Mouse (Mus musculus) heart, adult 11 months (tissue): ENCODE measurements around the gene Tnrc6b.
"Not testable (repeated sequence)": the region's sequence is repeated elsewhere in the genome, so short reads cannot be mapped to it uniquely, and the experiment has no call there.

Experiments used
- DNase-seq: peaks from one replicate; pipeline ENCODE4 v3.0.0; 2022

The Tnrc6b gene

DNA sequence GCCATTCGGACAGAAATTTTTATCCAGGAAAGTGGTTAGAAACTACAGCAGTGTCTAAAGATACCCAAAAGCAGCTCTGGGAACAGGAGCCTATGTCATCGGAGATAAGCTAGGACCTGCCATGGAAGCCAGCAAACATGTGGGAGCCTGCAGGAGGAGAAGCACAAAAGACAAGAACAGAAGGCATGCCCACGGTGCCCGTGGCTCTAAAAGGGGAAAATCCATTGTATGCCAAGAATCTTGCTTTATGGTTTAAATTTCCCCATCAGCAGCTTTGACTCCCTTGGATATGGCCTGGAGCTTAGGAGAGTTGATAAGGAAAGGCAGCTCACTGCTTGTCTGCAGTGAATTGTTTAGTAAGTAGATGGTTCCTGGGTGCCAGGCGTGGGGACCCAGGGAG, 8.2 kb upstream of the Tnrc6b start:
- no peak for DNase-seq

- no peak for DNase-seq
Observed at GRCm38 (mm10) chr15:80703495-80703894, 7.6 kb upstream of the Tnrc6b start.

- DNase-seq: peak; percentile 95
Observed at GRCm38 (mm10) chr15:80704267-80704666, 6.8 kb upstream of the Tnrc6b start.

DNA sequence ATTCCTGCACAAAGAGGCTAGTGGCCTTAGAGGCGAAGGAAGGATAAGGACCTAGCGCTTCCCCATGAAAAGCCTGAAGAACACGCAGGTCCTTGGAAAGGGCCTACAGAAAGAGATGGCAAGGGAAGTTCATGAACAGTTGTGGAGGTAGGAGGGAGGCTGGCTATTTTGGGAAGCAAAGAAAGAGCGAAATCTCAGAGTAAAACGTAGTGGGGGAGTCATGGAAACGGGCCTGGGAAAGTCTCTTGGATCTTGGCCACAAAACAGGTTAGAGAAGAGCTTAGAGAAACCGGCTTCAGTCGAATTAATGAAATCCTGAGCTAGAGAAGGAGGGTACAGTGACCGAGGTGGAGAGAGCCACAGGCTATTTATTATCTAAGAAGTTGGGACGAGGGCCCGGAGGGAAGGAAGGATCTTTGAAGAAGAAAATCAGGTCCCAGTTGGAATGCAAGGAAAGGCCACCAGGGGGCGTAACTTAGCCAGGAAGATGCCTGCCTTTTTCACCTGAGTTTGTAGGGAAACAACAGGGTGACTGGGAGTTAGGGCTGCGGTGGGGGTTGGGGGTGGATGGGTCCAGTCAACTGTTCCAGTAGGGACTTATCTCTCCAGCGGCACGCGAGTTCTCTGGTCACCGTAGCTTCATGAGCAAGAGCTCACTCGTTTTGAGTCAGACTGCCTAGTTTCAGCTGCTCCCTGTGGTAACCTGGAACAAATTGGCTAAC, 5.1 kb upstream of the Tnrc6b start:
- peak; percentile 96 for DNase-seq

DNA sequence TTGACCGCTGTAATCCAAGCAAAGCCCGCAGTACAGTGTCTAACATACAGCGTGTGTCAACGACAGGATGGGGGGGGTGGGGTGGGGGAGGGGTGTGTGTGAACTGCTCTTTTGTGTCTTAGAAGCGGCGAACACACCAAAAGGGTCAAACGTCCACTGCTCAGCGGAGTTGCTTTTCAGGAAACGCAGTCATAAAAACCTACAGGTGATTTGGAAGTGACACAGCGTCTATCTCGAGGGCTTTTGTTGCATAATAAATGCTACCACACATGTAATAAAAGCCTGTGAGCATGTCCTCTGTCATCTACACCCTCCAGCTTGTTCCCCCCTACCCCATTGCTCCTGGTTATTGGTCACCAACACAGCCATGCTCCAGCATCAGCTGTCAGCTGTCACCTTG, 4.5 kb upstream of the Tnrc6b start:
- no peak for DNase-seq

GRCm38 (mm10) chr15:80707088-80707487, 4.0 kb upstream of the Tnrc6b start:
- peak; percentile 98 for DNase-seq

- peak; percentile 95 for DNase-seq
Observed at GRCm38 (mm10) chr15:80709593-80709992, 1.5 kb upstream of the Tnrc6b start.

DNA sequence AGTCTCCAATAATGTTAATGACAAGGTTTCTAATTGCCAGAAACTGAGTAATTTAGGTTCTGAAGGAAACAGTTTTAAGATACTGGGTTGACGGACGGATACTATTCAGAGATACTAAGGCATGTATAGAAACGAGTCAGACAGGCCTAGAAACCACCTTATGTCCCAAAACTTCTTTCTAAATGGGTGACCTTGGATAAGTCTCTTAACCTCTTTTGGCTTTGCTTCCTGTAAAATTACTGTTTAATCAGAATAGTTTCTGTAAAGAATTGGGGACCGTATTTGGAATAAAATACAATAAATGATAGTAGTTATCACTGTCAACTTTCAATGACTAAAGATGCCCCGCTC, 881 bp upstream of the Tnrc6b start:
- DNase-seq: no peak

DNA sequence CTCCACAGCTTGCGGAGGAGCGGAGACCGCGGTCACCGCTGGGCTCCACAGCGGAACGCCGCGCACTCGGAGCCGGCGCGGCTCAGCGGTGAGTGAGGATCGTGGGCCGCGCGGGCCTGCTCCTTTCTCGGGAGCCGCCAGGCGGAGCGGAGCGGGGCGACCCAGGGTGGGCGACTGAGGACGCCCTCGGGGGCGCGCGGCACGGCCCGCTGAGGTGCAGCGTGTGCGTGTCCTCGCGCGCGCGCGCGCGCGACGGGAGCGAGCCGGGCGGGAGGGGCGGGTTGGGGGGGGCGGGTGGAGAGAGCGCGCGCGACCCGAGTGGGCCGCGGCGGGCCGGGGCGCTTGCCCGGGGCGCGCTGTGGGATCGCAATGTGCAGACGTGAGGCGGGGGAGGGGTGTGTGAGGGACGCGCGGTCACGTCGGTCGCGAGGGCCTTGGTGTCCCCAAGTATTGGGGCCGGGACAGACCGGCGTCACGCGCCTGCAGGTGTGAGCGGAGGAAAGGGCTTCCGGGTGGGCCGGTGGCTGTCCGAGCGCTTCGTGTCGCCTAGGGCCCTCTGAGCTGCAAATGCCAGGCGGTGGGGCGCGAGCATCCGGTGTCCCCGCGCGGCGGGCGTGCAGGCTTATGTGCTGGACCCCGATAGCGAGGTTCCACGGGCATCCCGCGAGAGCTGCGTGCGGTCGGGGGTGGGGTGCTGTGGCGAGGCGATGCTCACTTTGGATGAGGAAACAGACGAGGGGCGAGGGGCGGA, 463 bp downstream of the Tnrc6b start:
- DNase-seq: peak; percentile 97

DNA sequence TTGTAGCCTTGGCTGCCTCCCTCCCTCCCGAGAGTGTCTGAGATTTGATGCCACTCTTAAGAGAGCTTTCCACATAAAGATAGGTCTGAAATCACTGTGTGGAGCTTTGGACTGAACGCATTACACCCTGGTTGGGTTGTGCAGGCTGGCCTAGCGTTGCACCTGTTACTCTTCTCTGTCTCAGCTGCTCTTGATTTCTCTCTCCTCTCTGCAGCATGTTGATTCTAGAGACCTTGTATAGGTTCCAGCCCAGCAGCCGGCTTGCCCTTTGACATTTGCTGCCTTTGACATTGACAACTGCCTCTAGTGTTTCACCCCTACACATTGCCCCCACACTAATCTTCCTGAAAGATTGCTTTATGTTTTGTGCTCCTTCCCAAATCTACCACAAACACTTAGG, 3.2 kb downstream of the Tnrc6b start:
- no peak for DNase-seq

- peak; percentile 93 for DNase-seq
Observed at GRCm38 (mm10) chr15:80716631-80717135, 5.6 kb downstream of the Tnrc6b start.

DNA sequence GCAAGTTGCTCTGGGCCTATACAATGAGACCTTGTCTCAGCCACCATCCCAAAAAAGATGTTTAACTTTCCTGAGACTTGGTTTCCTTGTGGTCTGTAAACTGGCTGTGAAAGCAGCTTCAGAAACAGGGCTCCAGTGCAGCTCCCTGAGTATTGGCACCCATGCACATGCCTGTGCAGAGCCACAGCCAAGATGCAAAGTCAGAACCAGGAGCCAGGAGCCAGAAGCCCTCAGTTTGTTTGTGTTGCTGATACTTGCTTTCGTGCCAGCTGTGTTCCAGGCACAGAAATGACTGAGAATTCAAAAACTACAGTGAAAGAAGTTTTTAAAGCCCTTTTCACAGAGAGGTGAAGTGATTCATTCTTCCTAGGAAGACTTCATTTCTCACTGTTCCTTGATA, 6.3 kb downstream of the Tnrc6b start:
- peak; percentile 96 for DNase-seq

DNA sequence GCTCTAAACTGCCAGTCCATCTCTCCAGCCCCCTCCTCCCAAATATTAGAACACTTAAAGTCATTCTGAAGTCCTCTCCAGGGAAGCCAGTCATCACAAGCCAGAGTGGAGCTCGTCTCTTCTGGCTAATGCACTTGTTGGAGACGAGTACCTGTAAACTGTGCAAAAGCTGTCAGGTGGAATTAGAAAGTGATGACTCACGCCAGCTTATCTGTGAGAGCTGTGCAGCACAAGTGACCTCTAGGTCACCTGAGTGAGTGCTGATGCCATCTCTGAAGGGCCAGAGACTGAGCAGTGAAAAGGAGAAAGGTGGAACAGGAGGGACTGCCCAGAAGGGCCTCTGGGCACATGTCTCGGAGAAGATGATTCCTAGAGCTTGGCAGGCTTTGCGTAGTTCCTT, 9.1 kb downstream of the Tnrc6b start:
- peak; percentile 90 for DNase-seq

- DNase-seq: peak; percentile 64
Observed at GRCm38 (mm10) chr15:80721861-80722260, 10.7 kb downstream of the Tnrc6b start.

DNA sequence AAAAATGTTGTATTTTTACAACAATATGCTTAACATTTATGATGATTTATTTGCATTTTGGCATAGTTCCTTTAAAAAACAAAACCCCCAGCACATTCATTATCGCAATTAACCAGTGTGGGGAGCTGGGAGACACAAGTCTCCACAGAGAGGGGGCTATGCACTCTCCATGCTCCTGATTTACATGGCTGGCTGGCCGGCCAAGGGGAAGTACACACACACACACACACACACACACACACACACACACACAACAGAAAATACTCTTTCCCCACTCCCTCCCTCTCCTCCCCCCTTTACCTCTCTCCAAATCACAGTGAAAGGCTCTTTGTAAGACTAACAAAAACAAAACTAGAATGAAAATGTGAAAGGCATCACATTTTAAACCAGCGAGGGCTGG, 11.3 kb downstream of the Tnrc6b start:
- DNase-seq: peak; percentile 55

GRCm38 (mm10) chr15:80729477-80729876, 18.4 kb downstream of the Tnrc6b start:
- DNase-seq: peak; percentile 2

- no peak for DNase-seq
Observed at GRCm38 (mm10) chr15:80731043-80731442, 19.9 kb downstream of the Tnrc6b start.

DNA sequence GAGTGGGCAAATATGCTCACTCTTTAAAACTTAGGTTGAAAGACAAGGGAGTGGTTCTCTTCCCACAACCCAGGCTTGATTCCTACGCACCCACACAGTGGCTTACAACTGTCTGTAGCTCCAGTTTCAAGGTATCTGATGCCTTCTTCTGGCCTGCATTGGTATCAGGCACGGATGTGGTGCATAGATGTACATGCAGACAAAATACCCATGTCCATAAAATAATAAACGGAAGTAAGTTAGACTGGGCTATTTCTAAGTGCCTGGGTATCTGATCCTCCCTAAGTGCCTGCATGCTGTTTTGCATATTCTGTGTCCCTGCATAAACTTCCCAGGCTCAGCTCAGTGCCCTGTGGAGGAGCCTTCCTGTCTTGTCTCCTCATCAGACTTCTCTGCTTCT, 20.4 kb downstream of the Tnrc6b start:
- peak; percentile 48 for DNase-seq

DNA sequence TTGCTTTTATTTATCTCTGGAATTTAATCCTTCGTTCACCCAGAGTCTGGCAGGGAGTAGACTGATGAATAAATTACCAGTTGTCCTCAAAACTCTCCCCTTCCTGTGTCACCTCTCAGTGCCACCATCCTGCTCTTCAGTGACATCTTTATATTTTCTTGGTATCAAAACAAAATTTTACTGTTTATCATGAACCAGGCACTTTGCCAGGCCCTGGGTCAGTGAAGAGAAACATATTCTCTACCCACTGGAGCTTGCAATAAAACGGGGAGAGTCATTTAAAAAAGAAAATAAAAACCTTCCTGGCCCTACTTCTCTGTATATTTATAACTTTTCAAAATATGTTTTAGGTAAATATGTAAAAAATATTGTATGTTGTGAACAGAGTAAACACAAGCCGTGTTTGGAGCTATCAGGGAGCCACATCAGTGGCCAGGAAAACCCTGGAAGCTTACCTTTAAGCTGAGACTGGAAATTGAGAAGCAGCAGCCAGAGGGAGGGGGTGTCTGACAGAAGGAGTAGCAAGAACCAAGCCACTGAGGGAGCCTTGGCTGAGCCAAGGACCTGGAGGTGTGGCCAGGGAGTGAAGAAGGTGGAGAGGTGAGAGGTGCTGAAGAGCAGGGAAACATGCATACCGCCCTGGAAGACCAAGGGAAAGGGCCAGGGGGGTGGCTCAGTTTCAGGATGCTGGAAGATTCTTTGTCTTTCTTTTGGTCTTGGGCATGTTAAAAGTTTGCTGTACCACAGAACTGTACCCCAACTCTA, 21.3 kb downstream of the Tnrc6b start:
- peak; percentile 67 for DNase-seq

DNA sequence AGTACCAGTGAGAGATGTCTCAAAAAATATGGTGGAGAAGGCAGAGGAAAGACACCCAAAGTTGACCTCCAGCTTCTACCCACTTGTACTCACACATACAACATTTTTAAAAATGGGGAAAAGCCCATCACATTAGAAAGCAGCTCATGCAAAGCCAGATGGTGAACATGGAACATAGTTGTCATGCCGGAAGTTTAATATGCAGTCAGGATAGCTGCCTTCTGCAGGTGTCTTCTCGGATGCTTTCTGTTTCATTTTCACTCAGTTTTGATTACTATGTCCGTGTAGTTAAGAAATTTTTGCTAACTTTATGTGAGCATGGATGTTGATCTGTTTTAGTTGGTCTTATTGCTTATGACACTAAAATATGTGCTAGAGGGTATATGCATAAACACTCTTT, 24.2 kb downstream of the Tnrc6b start:
- peak; percentile 41 for DNase-seq

DNA sequence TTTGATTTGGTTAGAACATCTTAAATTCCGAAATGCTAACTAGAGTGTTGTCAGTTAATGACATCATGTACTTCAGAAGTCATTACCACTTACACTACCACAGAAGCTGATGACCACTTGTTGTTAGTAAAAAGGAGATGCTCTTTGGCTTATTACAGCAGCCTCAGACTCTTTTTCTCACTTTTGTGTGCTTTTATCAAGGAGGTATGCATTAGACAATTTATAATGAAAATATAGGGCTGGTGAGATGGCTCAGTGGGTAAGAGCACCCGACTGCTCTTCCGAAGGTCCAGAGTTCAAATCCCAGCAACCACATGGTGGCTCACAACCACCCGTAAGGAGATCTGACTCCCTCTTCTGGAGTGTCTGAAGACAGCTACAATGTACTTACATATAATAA, 24.6 kb downstream of the Tnrc6b start:
- DNase-seq: not testable (repeated sequence)

DNA sequence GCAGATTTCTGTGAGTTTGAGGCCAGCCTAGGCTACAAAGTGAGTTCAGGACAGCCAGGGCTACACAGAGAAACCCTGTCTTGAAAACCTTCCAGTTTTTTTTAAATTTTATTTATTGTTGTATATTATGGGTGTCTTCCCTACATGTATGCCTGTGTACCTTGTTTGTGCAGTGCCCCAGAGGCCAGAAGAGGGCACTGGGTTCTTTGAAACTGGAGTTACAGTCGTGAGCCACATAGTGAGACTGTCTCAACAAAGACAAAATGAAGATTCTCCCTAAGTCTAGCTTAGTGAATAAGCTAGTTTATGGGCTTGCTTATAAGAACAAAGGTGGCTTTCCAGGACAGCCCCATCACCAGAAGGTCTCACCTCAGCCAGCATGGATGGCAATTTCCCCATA, 25.4 kb downstream of the Tnrc6b start:
- DNase-seq: no peak

GRCm38 (mm10) chr15:80738244-80738643, 27.1 kb downstream of the Tnrc6b start:
- no peak for DNase-seq

DNA sequence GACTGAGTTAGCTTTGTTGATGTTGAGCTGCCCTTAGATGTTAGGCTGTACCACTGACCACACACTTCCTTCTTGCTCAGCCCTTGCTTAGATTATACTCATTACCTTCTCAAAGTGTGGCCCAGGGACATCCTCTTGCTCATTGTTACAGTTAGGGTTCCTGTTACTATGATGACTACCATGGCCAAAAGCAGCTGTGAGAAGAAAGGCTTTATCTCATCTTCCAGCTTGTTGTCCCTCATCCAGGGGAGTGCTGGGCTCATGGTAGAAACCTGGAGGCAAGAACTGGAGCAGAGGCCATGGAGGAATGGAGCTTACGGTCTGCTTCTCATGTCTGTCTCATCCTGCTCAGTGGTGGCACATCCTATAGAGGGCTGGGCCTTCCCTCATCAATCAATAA, 28.9 kb downstream of the Tnrc6b start:
- peak; percentile 85 for DNase-seq
